ENCODE assay signal across 8 mouse cellular contexts in the genomic region with DNA sequence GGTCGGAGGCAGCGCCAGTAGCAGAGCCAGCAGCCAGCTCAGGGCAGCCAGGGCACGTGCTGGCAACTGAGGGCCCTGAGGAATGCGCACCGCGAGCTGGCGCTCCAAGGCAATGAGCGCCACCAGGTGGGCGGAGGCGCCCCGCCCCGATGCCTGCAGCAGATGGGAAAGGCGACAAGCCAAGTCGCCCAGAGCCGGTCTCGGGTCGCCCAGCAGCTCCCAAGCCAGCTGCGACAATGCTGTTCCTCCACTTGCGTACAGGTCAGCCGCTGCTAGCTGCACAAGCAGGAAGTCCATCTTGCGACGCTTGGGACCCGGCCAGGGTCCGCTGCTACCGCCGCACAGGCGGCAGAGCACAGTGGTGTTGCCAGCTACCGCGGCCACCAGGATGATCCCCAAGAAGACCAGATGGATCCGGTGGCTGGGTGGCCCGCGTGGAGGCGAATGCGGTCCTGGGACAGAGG. TPM values are rescaled to one million over a fixed set of nuclear protein-coding genes. Genes with fewer than 3 reads are reported as not detected.
DNase-seq lines count a peak whose midpoint lies in the region; ATAC-seq and TF ChIP-seq lines count a peak whose summit lies in the region.

No protein-coding gene starts in this region.

- H3K27ac ChIP-seq in embryonic facial prominence, embryonic 15.5 days (replicated peaks): no peak overlapping the region
- no peak overlapping the region for H3K27ac ChIP-seq in limb, embryonic 14.5 days (replicated peaks; ENCODE audit: low read depth, low read length)
- H3K27ac ChIP-seq in midbrain, embryonic 15.5 days: peak overlapping the region; percentile 55

- peak; percentile 82 for ATAC-seq in embryonic facial prominence, embryonic 15.5 days (ENCODE audit: insufficient number of reproducible peaks, low FRiP score, low TSS enrichment, low read depth)
- peak; percentile 66 for ATAC-seq in limb, embryonic 14.5 days (ENCODE audit: low FRiP score, low read depth)
- ATAC-seq in midbrain, embryonic 15.5 days (replicated peaks): peak; percentile 96

- peak overlapping the region; percentile 91 for H3K4me2 ChIP-seq in embryonic facial prominence, embryonic 15.5 days (replicated peaks)
- H3K4me2 ChIP-seq in limb, embryonic 14.5 days (replicated peaks; ENCODE audit: low read depth, low read length, severe bottlenecking): peak overlapping the region; percentile 97
- H3K4me2 ChIP-seq in midbrain, embryonic 15.5 days: peak overlapping the region; percentile 80

- no peak for TF ChIP-seq POLR2A in limb, embryonic 14.5 days (IDR thresholded peaks at IDR 0.05; ENCODE audit: borderline replicate concordance, extremely low read depth, insufficient read depth, insufficient read length)

- WGBS in embryonic facial prominence, embryonic 15.5 days: under 1% methylated on average over 34 of the region's 34 CpGs
- WGBS in limb, embryonic 14.5 days: under 1% methylated on average over 34 of the region's 34 CpGs
- under 1% methylated on average over 33 of the region's 34 CpGs for WGBS in midbrain, embryonic 15.5 days

- no peaks in the 10 kb centered on the region for H3K36me3 ChIP-seq in embryonic facial prominence, embryonic 15.5 days
- no peaks in the 10 kb centered on the region for H3K36me3 ChIP-seq in limb, embryonic 14.5 days (ENCODE audit: control insufficient read depth, insufficient read depth, low read length)
- no peaks in the 10 kb centered on the region for H3K36me3 ChIP-seq in midbrain, embryonic 15.5 days (replicated peaks)

- peak overlapping the region; percentile 47 for H3K4me3 ChIP-seq in embryonic facial prominence, embryonic 15.5 days (replicated peaks)
- H3K4me3 ChIP-seq in limb, embryonic 14.5 days (replicated peaks; ENCODE audit: low read length): peak overlapping the region; percentile 47
- peak overlapping the region; percentile 56 for H3K4me3 ChIP-seq in midbrain, embryonic 15.5 days

- H3K9ac ChIP-seq in embryonic facial prominence, embryonic 15.5 days: no peak overlapping the region
- peak overlapping the region; percentile 46 for H3K9ac ChIP-seq in limb, embryonic 14.5 days (ENCODE audit: low read depth, low read length, severe bottlenecking)
- H3K9ac ChIP-seq in midbrain, embryonic 15.5 days: peak overlapping the region; percentile 37

- peaks cover 47% of the 10 kb centered on the region for H3K27me3 ChIP-seq in embryonic facial prominence, embryonic 15.5 days
- H3K27me3 ChIP-seq in limb, embryonic 14.5 days (ENCODE audit: control insufficient read depth, insufficient read depth, low read length): peaks cover 46% of the 10 kb centered on the region
- peaks cover 31% of the 10 kb centered on the region for H3K27me3 ChIP-seq in midbrain, embryonic 15.5 days (replicated peaks)

- peaks cover 16% of the 10 kb centered on the region for H3K4me1 ChIP-seq in embryonic facial prominence, embryonic 15.5 days
- peaks cover 7% of the 10 kb centered on the region; the same call in 1 of the 2 replicates for H3K4me1 ChIP-seq in limb, embryonic 14.5 days (ENCODE audit: control insufficient read depth, insufficient read depth, low read length)
- H3K4me1 ChIP-seq in midbrain, embryonic 15.5 days: peaks cover 15% of the 10 kb centered on the region; the same call in 1 of the 2 replicates

- H3K9me3 ChIP-seq in embryonic facial prominence, embryonic 15.5 days (replicated peaks): no peaks in the 10 kb centered on the region
- no peaks in the 10 kb centered on the region for H3K9me3 ChIP-seq in limb, embryonic 14.5 days (ENCODE audit: control insufficient read depth, low read length)
- no peaks in the 10 kb centered on the region for H3K9me3 ChIP-seq in midbrain, embryonic 15.5 days

- DNase-seq in urinary bladder, adult 18-20 months (ENCODE audit: low spot score in 2 of 2): peak; percentile 33 to 50
- DNase-seq in urinary bladder, postnatal 10 days (ENCODE audit: low spot score): no peak
- peak; percentile 37 to 43 for DNase-seq in heart, adult 9 months (ENCODE audit: low spot score in 2 of 2)
- DNase-seq in kidney, adult 9 months: peak; percentile 82
- peak; percentile 46 for DNase-seq in limb, embryonic 14.5 days (ENCODE audit: low spot score)
- peak; percentile 67 for DNase-seq in spleen, adult 12 weeks (ENCODE audit: low spot score)

RNA-seq across cellular contexts. Expression of a gene that starts 0.5 kb away (rescaled TPM):
- polyA plus RNA-seq in embryonic facial prominence, embryonic 15.5 days (2015; fragmentation: Nextera tagmentation; extraction: Ambion mirVana): not detected in 2 replicates
- polyA plus RNA-seq in limb, embryonic 14.5 days (2012; rRNA removed): 0.04 and 0.05 TPM in 2 replicates
- 0.08 TPM in 1 of 2 replicates, not detected in the other for polyA plus RNA-seq in limb, embryonic 14.5 days (2014; fragmentation: Nextera tagmentation; extraction: Ambion mirVana)
- 2.5 and 2.6 TPM in 2 replicates for polyA plus RNA-seq in midbrain, embryonic 15.5 days (2015; fragmentation: Nextera tagmentation; extraction: Ambion mirVana)

RNA-seq across cellular contexts. Expression of a gene that starts 37.8 kb away (rescaled TPM):
- polyA plus RNA-seq in embryonic facial prominence, embryonic 15.5 days (2015; fragmentation: Nextera tagmentation; extraction: Ambion mirVana): 18.8 and 20.2 TPM in 2 replicates
- polyA plus RNA-seq in limb, embryonic 14.5 days (2012; rRNA removed): 8.6 and 11.0 TPM in 2 replicates
- 20.6 and 21.3 TPM in 2 replicates for polyA plus RNA-seq in limb, embryonic 14.5 days (2014; fragmentation: Nextera tagmentation; extraction: Ambion mirVana)
- 18.8 and 19.0 TPM in 2 replicates for polyA plus RNA-seq in midbrain, embryonic 15.5 days (2015; fragmentation: Nextera tagmentation; extraction: Ambion mirVana)

RNA-seq across cellular contexts. Expression of a gene that starts 42.2 kb away (rescaled TPM):
- polyA plus RNA-seq in embryonic facial prominence, embryonic 15.5 days (2015; fragmentation: Nextera tagmentation; extraction: Ambion mirVana): 7.8 and 9.6 TPM in 2 replicates
- 8.9 and 10.1 TPM in 2 replicates for polyA plus RNA-seq in limb, embryonic 14.5 days (2012; rRNA removed)
- 10.4 and 10.8 TPM in 2 replicates for polyA plus RNA-seq in limb, embryonic 14.5 days (2014; fragmentation: Nextera tagmentation; extraction: Ambion mirVana)
- 3.6 and 4.0 TPM in 2 replicates for polyA plus RNA-seq in midbrain, embryonic 15.5 days (2015; fragmentation: Nextera tagmentation; extraction: Ambion mirVana)

RNA-seq across cellular contexts. Expression of a gene that starts 42.2 kb away (rescaled TPM):
- polyA plus RNA-seq in embryonic facial prominence, embryonic 15.5 days (2015; fragmentation: Nextera tagmentation; extraction: Ambion mirVana): 13.0 and 13.9 TPM in 2 replicates
- polyA plus RNA-seq in limb, embryonic 14.5 days (2012; rRNA removed): 17.9 and 20.5 TPM in 2 replicates
- polyA plus RNA-seq in limb, embryonic 14.5 days (2014; fragmentation: Nextera tagmentation; extraction: Ambion mirVana): 21.5 and 22.3 TPM in 2 replicates
- polyA plus RNA-seq in midbrain, embryonic 15.5 days (2015; fragmentation: Nextera tagmentation; extraction: Ambion mirVana): 9.0 and 9.5 TPM in 2 replicates
